Mouse (Mus musculus) lung, embryonic 16.5 days (tissue): Measurements from ENCODE around the gene Ppp1r15b. TPM values are rescaled to one million over a fixed set of nuclear protein-coding genes. Genes with fewer than 3 reads are reported as not detected.

Experiments used
- ATAC-seq: fragments of 200-750 bp; cut with Nextera tagmentation; 2 replicates; pipeline ENCODE4 v1.8.0; 2017; ENCODE audit warnings: low read depth, mild to moderate bottlenecking, moderate library complexity
- H3K27ac ChIP-seq: fragments of 300-500 bp; sonication (generic); 2 replicates; pipeline ENCODE4 v1.5.1; 2014; ENCODE audit warnings: mild to moderate bottlenecking, control low read depth, low read length
- H3K27me3 ChIP-seq: fragments of 300-500 bp; sonication (generic); 2 replicates; pipeline ENCODE4 v1.6.1; 2014; ENCODE audit warnings: low read depth, low read length, mixed read lengths; ENCODE audit not compliant: control insufficient read depth, insufficient read depth
- H3K36me3 ChIP-seq: fragments of 300-500 bp; sonication (generic); 2 replicates; pipeline ENCODE4 v1.6.1; 2014; ENCODE audit warnings: low read length; ENCODE audit not compliant: control insufficient read depth, insufficient read depth
- H3K4me1 ChIP-seq: fragments of 300-500 bp; sonication (generic); replicated peaks from 2 replicates; pipeline ENCODE4 v1.6.1; 2014; ENCODE audit warnings: low read length, mixed read lengths; ENCODE audit not compliant: control insufficient read depth, insufficient read depth
- H3K4me2 ChIP-seq: fragments of 300-500 bp; sonication (generic); 2 replicates; pipeline ENCODE4 v1.6.1; 2014; ENCODE audit warnings: low read depth, low read length, control low read depth
- H3K4me3 ChIP-seq: fragments of 300-500 bp; sonication (generic); 2 replicates; pipeline ENCODE4 v1.5.1; 2014; ENCODE audit warnings: mild to moderate bottlenecking, low read length, control low read depth
- H3K9ac ChIP-seq: fragments of 300-500 bp; sonication (generic); 2 replicates; pipeline ENCODE4 v1.6.1; 2014; ENCODE audit warnings: low read length, control low read depth
- H3K9me3 ChIP-seq: fragments of 300-500 bp; sonication (generic); 2 replicates; pipeline ENCODE4 v1.6.1; 2016; ENCODE audit warnings: low read length; ENCODE audit not compliant: control insufficient read depth
- WGBS: fragments of 180-500 bp; shearing (Covaris S2); extraction: QIAGEN DNeasy Blood & Tissue Kit; methylation state at CpG from one replicate; pipeline ENCODE4 v1.1.7; 2014; 5-methylcytosine and 5-hydroxymethylcytosine counted together
- polyA plus RNA-seq: library from polyadenylated mRNA; unstranded; fragments of >200 nt; fragmentation: Nextera tagmentation; extraction: Ambion mirVana; gene quantifications from 2 replicates; pipeline ENCODE4 v1.2.1, GENCODE M21; 2015

The Ppp1r15b gene
- 39.0 and 42.5 TPM in 2 replicates for polyA plus RNA-seq

DNA sequence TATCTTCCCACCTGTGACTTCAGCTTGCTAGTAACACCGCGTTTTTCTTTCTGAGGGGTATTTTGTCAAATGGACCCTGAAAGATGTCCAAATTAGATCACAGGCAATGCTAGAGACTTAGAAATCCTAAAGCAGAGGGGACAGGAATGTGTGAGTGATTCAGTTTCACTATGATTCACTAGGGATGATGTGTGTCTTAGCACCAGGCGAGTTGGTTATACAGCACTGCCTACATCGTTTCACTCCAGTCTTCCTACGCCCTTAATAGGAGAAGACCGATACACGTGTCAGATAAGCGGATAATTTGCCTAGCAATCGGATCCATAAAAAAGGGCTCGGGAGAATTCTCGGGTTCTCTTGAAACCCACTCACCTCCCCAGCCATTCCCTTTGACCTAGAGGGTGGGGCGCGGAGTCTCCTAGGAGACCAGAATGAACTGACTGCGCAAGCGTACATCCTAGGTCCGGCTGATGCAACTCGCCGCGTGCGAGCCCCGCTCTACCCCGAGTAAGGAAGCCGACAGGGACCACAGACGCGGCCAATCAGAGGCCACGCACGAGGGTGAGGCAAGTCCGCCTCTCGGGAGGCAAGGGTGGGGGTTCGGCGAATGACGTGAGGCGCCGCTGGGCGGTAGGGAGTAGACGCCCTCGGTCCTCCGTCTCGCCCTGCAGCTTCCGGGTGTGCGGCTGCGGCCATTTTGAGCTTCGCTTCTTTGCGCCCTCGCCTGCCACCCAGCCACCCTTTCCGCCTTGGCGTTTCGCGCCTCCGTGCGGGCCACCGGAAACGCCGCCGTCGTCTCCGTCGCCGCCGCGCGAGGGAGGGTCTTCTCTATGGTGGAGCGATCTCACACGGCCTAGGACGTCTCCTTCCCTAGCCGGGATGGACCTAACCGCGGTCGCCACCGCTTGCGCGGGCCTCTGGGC, at the start of gene Ppp1r15b:
Gene Ppp1r15b, plus strand, starts transcription at position 506 of the 923 bp plus-strand sequence.
- peaks cover 3% of the 10 kb centered on the region; the same call in 1 of the 2 replicates for H3K36me3 ChIP-seq
- H3K9me3 ChIP-seq = no peaks in the 10 kb centered on the region
- peak; percentile 99 for ATAC-seq
- peaks cover 21% of the 10 kb centered on the region for H3K4me1 ChIP-seq
- H3K4me3 ChIP-seq = peak within 1 kb of the TSS; percentile 76
- peak within 1 kb of the TSS; percentile 98 for H3K27ac ChIP-seq
- WGBS = under 1% methylated on average over 72 of the region's 72 CpGs
- peak within 1 kb of the TSS; percentile 98 for H3K9ac ChIP-seq
- no peaks in the 10 kb centered on the region for H3K27me3 ChIP-seq
- peak within 1 kb of the TSS; percentile 94 for H3K4me2 ChIP-seq

DNA sequence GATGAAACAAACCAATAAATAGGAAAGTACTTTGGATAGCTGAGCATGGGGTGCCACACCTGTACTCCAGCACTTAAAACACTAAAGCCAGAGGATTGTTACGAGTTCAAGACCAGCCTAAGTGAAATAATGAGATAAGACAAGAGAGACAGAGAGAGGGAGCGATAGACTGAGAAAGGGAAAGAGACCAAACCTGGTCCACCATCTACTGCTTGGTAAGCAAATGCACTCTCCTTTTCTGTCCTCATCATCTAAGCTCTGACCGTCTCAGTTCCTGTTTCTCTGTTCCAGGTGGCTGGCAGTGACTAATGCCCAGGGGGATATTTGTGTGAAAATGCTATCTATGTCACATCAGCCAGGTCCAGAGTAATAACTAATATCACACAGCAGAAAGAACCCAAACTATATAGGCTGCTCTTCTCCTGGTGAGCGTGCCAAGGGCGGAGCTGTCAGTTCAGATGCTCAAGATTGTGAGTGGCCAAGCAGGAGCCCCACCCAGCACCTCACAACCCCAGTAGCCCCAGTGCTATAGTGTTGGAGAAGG, 47.9 kb upstream of the Ppp1r15b start:
- Histone ChIP-seq H3K9me3 (no peaks in the 10 kb centered on the region), H3K4me2 (no peak overlapping the region), H3K27ac (no peak overlapping the region), H3K4me1 (peaks cover 8% of the 10 kb centered on the region), H3K36me3 (no peaks in the 10 kb centered on the region), H3K27me3 (no peaks in the 10 kb centered on the region), H3K4me3 (no peak overlapping the region), H3K9ac (no peak overlapping the region)
- no peak for ATAC-seq
- 91% methylated on average over 5 of the region's 5 CpGs for WGBS

DNA sequence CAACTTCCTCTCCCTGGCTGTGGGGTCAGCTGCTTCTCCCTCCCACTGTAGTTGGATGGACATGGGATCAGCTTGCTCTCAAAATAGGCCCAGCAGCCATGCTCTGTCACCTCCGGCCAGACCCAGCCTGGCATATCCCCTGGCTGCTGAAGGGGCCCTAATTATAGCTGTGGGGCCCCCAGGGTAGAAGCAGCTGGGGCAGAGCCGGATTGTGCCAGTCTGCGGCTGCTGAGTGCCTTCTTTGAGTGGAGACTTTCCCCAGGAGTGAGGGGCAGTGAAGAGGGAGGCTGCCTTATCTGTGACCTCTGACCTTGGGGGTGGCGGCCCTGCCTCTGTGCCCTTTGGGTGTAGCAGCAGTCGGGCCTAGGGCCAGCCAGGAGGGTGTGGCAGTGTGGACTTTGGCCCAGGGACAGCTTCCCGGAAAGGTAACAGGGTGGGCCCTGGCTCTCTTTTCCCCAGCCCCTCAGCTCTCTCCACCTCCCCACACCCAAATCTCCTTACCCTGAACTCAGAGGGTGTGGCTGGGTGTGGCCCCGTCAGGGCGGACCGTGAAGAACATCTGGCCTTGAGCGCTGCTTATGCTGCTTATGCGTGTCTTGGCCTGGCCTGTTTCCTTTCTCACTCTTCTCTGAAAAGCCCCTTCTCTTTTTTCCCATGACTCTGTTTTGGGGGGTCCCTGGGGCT, 46.9 kb upstream of the Ppp1r15b start:
- H3K9ac ChIP-seq = no peak overlapping the region; the same call in 1 of the 2 replicates
- no peak overlapping the region for H3K4me2 ChIP-seq
- no peaks in the 10 kb centered on the region for H3K9me3 ChIP-seq
- no peaks in the 10 kb centered on the region for H3K27me3 ChIP-seq
- peaks cover 8% of the 10 kb centered on the region for H3K4me1 ChIP-seq
- H3K4me3 ChIP-seq = no peak overlapping the region
- peak overlapping the region; percentile 52; the same call in 1 of the 2 replicates for H3K27ac ChIP-seq
- no peaks in the 10 kb centered on the region for H3K36me3 ChIP-seq
- ATAC-seq = peak; percentile 71
- WGBS = 51% methylated on average over 11 of the region's 11 CpGs

DNA sequence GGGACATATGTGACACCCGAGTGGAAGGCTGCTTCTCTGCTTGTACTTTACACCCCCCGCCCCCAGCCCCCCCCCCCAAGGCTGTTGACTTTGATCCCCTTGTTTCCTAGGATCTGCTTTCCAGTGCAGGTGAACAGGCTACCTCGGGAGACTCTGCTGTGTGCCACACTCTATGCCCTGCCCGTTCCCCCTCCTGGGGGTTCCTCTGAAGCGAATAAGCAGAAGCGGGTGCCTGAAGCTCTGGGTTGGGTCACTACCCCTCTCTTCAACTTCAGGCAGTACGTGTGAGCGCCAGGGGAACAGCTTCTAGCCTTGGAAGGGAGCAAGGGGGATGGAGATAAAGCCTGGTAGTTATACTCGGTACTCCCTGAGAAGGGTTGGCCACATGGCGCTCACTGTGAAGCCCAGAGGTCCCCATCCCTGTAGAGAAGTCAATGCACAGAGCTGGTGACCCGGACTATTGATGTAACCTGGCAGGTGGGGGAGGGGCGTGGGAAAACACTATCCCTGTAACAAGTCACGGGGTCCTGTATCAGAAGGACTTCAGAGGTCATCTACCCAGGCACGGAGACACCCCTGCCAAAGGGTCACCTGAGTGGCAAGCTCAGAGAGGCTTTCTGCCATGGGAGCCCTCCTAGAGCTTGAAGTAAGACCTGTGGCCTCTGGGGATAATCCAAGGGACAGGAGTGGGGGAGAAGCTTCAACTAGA, 46.1 kb upstream of the Ppp1r15b start:
- H3K9me3 ChIP-seq = no peaks in the 10 kb centered on the region
- no peak overlapping the region for H3K9ac ChIP-seq
- H3K36me3 ChIP-seq = no peaks in the 10 kb centered on the region
- no peak overlapping the region for H3K27ac ChIP-seq
- WGBS = 70% methylated on average over 14 of the region's 14 CpGs
- no peak overlapping the region for H3K4me3 ChIP-seq
- no peak for ATAC-seq
- no peak overlapping the region for H3K4me2 ChIP-seq
- peaks cover 10% of the 10 kb centered on the region for H3K4me1 ChIP-seq
- H3K27me3 ChIP-seq = no peaks in the 10 kb centered on the region

DNA sequence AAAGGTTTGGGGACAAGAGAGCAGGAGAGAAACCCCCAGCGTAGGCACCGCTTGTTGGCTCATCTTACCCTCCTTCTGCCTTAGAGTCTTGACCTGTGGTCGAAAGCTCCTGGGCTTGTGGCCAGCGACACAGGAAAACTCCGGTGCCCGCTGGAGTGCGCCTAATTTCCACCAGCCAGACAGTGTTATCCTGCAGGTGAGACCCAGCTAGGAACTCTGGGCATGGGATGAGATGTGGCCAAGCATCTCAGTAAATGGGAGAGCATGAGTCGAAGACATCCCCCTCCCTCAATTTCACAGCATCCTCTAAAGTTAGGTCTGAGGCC, 45.6 kb upstream of the Ppp1r15b start:
- H3K4me2 ChIP-seq = no peak overlapping the region
- no peaks in the 10 kb centered on the region for H3K36me3 ChIP-seq
- no peak overlapping the region for H3K9ac ChIP-seq
- H3K9me3 ChIP-seq = no peaks in the 10 kb centered on the region
- peaks cover 13% of the 10 kb centered on the region for H3K4me1 ChIP-seq
- H3K27me3 ChIP-seq = no peaks in the 10 kb centered on the region
- no peak overlapping the region for H3K4me3 ChIP-seq
- no peak for ATAC-seq
- WGBS = 89% methylated on average over 8 of the region's 8 CpGs
- no peak overlapping the region for H3K27ac ChIP-seq

DNA sequence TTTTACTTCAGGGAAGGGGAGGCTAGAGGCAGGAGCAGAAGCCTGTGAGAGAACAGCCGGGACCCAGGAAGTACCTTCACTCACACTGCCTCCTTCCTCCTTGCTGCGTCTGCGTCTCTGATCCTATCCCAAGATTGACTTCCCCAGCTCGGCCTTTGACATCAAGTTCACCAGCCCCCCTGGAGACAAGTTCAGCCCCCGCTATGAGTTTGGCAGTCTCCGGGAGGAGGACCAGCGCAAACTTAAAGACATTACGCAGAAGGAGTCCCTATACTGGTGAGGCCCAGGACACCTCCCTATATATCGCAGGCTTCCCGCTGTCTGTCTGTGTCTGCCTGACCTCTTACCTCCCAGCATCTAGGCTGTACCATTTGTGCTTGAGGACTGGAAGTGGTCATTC, 44.1 kb upstream of the Ppp1r15b start:
- H3K36me3 ChIP-seq = no peaks in the 10 kb centered on the region
- no peaks in the 10 kb centered on the region for H3K9me3 ChIP-seq
- 83% methylated on average over 10 of the region's 10 CpGs for WGBS
- H3K4me1 ChIP-seq = peaks cover 16% of the 10 kb centered on the region
- H3K4me3 ChIP-seq = no peak overlapping the region
- H3K9ac ChIP-seq = no peak overlapping the region
- no peak overlapping the region for H3K4me2 ChIP-seq
- H3K27me3 ChIP-seq = no peaks in the 10 kb centered on the region
- ATAC-seq = no peak
- no peak overlapping the region for H3K27ac ChIP-seq

DNA sequence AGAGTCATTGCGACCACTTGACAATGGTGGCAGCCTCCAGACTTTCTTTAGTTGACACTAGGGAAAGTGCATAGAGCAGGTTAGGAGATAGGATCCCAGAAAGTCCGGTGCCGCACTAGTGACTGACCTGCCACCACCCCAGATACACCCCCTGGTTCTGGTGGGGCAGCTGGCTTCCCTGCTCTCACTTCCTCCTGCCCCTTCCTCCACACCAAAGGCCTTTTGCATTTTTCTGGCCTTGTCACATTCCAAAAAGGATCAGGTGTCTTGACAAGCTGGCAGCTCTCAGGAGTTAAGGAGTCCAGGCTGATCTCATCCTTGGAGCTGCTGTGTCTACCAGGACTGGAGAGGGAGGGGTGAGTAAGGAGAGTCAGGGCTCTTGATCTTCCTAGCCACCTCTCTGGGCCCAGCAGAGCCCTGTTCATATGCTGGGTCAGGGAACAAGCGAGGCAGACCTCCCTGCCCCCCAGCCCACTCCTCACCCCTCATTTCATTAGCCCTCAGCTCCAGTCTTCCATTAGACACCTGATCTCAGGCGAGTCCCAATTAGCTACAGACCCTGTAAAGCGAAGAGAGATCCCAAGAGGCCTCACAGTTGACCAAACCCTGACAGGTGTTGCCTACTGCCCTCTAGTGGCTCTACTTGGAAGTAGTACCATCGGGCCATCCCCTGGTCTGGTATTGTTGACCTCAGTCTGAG, 43.6 kb upstream of the Ppp1r15b start:
- no peak overlapping the region for H3K4me3 ChIP-seq
- 40% methylated on average over 7 of the region's 7 CpGs for WGBS
- ATAC-seq = peak; percentile 2; the same call in 1 of the 2 replicates
- H3K9me3 ChIP-seq = no peaks in the 10 kb centered on the region
- H3K36me3 ChIP-seq = no peaks in the 10 kb centered on the region
- H3K9ac ChIP-seq = no peak overlapping the region
- peaks cover 16% of the 10 kb centered on the region for H3K4me1 ChIP-seq
- H3K27ac ChIP-seq = no peak overlapping the region
- H3K27me3 ChIP-seq = no peaks in the 10 kb centered on the region
- H3K4me2 ChIP-seq = no peak overlapping the region

DNA sequence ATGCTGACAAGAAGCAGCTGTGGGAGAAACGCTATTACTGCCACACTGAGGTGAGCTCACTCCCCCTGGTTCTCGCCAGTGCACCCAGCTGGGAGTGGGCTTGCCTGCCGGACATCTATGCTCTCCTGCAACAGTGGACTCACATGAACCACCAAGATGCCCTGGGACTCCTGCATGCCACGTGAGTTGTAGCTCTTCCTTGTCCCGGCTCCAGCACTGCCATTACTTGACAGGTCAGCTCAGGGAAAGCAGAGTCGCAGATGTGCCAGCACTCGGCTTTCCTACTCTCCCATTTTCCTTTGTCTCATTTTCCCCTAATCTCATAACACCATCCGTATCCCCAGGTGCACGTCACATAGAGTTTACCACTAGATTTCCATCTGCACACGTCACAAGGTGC, 42.7 kb upstream of the Ppp1r15b start:
- no peak for ATAC-seq
- Histone ChIP-seq H3K9me3 (no peaks in the 10 kb centered on the region), H3K27ac (no peak overlapping the region), H3K36me3 (no peaks in the 10 kb centered on the region), H3K4me2 (no peak overlapping the region), H3K4me3 (no peak overlapping the region), H3K27me3 (no peaks in the 10 kb centered on the region), H3K9ac (no peak overlapping the region), H3K4me1 (peaks cover 16% of the 10 kb centered on the region)
- WGBS = 83% methylated on average over 10 of the region's 10 CpGs
